Mouse (Mus musculus): ENCODE measurements around the gene Dst. TPM values are rescaled to one million over a fixed set of nuclear protein-coding genes. Genes with fewer than 3 reads are reported as not detected.
A peak's percentile ranks its signal among the peaks of the same experiment; 100 is the strongest.

The Dst gene
- polyA plus RNA-seq, 1 experiment = 9.5 TPM

DNA sequence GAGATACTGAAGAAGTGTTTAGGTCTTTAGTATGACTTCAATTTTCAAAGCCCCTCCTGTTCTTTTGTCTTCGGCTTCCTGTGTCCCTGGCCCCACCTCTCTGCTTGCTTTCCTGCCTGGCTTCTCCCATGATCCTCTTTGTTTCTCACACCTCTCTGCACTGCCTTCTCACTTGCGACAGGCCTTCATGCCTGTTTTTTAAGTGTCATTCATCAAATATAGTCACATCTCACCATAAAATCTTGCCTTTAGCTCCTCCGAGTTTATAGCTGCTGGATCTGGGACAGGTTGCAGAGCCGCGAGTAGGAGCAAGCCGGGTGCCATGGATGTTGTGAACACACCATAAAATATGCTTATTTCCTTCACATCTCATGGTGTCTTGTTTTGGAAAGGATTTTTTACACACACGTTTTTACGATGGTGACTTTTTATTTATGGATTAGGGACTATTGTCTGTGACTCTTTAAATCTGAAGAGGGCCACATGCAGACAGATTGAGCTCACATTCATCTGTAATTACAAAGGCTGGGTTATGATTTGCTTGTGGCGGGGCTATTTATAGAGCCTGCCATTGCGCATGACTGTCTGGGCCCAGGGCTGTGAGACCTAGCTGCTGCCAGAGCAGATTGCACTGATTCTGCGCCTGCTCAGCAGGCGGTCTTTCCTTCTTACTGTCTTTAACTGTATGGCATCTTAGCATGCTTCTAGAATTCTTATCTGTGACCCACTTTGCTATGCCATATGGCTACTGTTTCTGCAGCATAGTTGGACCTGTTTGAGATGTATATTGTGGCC lies 38.8 kb downstream of the Dst start:
- 76% methylated on average over 12 of the region's 12 CpGs for WGBS
- Histone ChIP-seq H3K4me1 (ENCODE audit: control insufficient read depth, insufficient read depth, low read length) (no peaks in the 10 kb centered on the region), H3K27ac (ENCODE audit: control insufficient read depth, insufficient read depth, low read depth, low read length, poor library complexity) (no peak overlapping the region), H3K4me3 (replicated peaks; ENCODE audit: control insufficient read depth, low read depth, low read length) (no peak overlapping the region)
- TF ChIP-seq POLR2A (IDR thresholded peaks at IDR 0.05; ENCODE audit: borderline replicate concordance, control insufficient read depth, low read depth, low read length) = no peak
- TF ChIP-seq CTCF (IDR thresholded peaks at IDR 0.05; ENCODE audit: control insufficient read depth, insufficient read depth, low read length) = no peak

DNA sequence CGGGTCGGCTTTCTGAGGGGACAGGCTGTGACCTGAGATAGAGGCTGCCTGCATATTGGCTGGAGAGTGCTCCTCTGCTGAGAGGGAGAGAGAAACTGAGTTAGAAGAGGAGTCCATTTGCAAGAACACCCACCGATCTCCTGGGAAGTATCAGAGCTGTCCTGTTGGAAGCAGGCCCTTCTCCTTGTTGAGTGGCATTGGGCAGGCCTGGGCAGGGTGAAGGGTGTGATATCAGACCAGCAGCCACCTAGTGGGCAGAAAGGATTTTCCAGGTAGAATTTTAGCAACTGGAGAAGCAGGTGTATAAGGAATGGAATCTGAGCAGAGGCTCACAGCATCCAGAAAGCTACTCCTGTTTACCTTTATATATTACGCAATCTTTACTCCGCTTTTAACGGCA lies 39.8 kb downstream of the Dst start:
- WGBS = 84% methylated on average over 6 of the region's 6 CpGs
- Histone ChIP-seq H3K27ac (ENCODE audit: control insufficient read depth, insufficient read depth, low read depth, low read length, poor library complexity) (no peak overlapping the region), H3K4me3 (replicated peaks; ENCODE audit: control insufficient read depth, low read depth, low read length) (no peak overlapping the region), H3K4me1 (ENCODE audit: control insufficient read depth, insufficient read depth, low read length) (no peaks in the 10 kb centered on the region)
- TF ChIP-seq CTCF (IDR thresholded peaks at IDR 0.05; ENCODE audit: control insufficient read depth, insufficient read depth, low read length) = no peak
- no peak for TF ChIP-seq POLR2A (IDR thresholded peaks at IDR 0.05; ENCODE audit: borderline replicate concordance, control insufficient read depth, low read depth, low read length)

DNA sequence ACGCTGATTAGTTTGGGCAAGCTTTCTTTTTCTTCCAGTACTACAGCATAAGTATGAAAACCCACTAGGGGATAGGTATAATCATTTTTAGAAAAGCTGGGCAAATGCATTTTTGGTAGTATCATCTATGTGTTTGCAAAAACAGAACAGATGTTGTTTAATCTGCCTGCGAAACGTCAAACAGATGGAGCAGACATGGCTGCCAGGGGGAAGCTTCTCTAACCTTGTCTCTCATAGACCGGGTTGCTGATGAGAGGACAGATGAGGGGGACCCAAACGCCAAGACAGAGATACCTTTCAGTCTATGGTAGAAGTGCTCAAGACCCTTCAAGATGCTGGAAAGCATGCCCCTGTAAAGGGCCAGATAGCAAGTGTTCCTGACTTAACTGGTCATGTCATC lies 40.5 kb downstream of the Dst start:
- TF ChIP-seq CTCF (IDR thresholded peaks at IDR 0.05; ENCODE audit: control insufficient read depth, insufficient read depth, low read length) (no peak), POLR2A (IDR thresholded peaks at IDR 0.05; ENCODE audit: borderline replicate concordance, control insufficient read depth, low read depth, low read length) (no peak)
- Histone ChIP-seq H3K4me1 (ENCODE audit: control insufficient read depth, insufficient read depth, low read length) (no peaks in the 10 kb centered on the region), H3K4me3 (replicated peaks; ENCODE audit: control insufficient read depth, low read depth, low read length) (no peak overlapping the region), H3K27ac (ENCODE audit: control insufficient read depth, insufficient read depth, low read depth, low read length, poor library complexity) (no peak overlapping the region)
- 76% methylated on average over 5 of the region's 5 CpGs for whole genome bisulfite sequencing

DNA sequence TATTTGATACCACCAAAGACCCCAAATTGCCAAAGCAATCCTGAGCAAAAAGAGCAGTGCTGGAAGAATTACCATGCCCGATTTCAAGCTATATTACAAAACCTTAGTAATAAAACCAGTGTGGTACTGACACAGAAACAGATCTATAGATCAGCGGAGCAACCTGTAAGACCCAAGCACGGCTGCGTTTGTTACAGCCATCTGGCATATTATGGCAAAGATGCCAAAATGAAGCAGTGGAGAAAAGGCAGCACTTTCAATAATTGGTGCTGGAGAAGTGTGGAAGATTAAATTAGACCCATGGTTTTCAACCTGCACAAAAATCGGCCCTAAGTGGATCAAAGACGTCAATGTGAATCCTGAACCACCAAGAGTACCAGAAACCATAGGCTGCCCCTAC lies 47.6 kb downstream of the Dst start:
- no peaks in the 10 kb centered on the region for H3K4me1 ChIP-seq (ENCODE audit: control insufficient read depth, insufficient read depth, low read length)
- H3K4me3 ChIP-seq (replicated peaks; ENCODE audit: control insufficient read depth, low read depth, low read length) = no peak overlapping the region
- TF ChIP-seq POLR2A (IDR thresholded peaks at IDR 0.05; ENCODE audit: borderline replicate concordance, control insufficient read depth, low read depth, low read length) (no peak), CTCF (IDR thresholded peaks at IDR 0.05; ENCODE audit: control insufficient read depth, insufficient read depth, low read length) (no peak)
- H3K27ac ChIP-seq (ENCODE audit: control insufficient read depth, insufficient read depth, low read depth, low read length, poor library complexity) = no peak overlapping the region
- 91% methylated on average over 6 of the region's 6 CpGs for WGBS

DNA sequence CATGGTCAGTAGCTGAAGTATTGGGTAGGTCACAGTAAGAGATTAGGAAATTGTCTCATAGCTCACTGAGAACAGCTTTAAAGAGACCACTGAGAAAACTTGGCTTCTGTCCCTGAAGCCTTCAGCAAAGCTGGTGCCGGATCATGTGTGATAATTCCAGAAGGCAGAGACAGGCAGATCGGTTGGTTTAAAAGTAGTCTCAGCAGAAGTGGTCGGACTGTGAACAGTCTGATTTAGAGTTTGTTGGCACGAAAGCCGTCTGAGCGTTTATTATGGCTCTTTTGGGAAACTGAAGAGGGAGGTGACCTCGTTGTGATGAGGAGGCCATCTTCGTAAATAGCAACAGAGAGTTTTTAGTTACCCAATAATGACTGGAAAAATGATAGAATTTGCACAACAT lies 52.4 kb downstream of the Dst start:
- no peak overlapping the region for H3K4me3 ChIP-seq (replicated peaks; ENCODE audit: control insufficient read depth, low read depth, low read length)
- no peak overlapping the region for H3K27ac ChIP-seq (ENCODE audit: control insufficient read depth, insufficient read depth, low read depth, low read length, poor library complexity)
- no peaks in the 10 kb centered on the region for H3K4me1 ChIP-seq (ENCODE audit: control insufficient read depth, insufficient read depth, low read length)
- TF ChIP-seq POLR2A (IDR thresholded peaks at IDR 0.05; ENCODE audit: borderline replicate concordance, control insufficient read depth, low read depth, low read length) (no peak), CTCF (IDR thresholded peaks at IDR 0.05; ENCODE audit: control insufficient read depth, insufficient read depth, low read length) (no peak)
- WGBS = 84% methylated on average over 8 of the region's 8 CpGs

DNA sequence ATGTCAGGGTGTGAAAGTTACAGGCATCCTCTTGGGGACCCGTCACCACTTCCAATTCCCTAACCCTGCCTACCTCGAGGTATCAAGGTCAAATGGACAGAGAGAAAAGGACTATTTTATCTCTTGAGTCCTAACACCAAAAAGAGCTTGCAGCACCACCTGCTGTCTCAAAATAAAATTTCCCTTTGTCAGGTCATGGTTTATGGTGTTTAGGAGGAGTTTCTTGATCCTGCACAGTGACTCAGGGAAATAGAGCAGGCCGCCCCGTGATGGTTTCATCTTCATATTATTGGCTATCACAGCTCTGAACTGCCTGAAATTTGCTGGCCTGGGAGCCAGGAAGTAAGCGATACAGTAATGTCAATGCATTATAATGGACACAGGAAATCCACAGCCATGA lies 56.6 kb downstream of the Dst start:
- Histone ChIP-seq H3K4me3 (replicated peaks; ENCODE audit: control insufficient read depth, low read depth, low read length) (no peak overlapping the region), H3K4me1 (ENCODE audit: control insufficient read depth, insufficient read depth, low read length) (no peaks in the 10 kb centered on the region), H3K27ac (ENCODE audit: control insufficient read depth, insufficient read depth, low read depth, low read length, poor library complexity) (no peak overlapping the region)
- WGBS = 18% methylated on average over 5 of the region's 5 CpGs
- TF ChIP-seq CTCF (IDR thresholded peaks at IDR 0.05; ENCODE audit: control insufficient read depth, insufficient read depth, low read length) (0 out of 2 replicates have a peak, but pooled peaks have one; percentile 14), POLR2A (IDR thresholded peaks at IDR 0.05; ENCODE audit: borderline replicate concordance, control insufficient read depth, low read depth, low read length) (no peak)

DNA sequence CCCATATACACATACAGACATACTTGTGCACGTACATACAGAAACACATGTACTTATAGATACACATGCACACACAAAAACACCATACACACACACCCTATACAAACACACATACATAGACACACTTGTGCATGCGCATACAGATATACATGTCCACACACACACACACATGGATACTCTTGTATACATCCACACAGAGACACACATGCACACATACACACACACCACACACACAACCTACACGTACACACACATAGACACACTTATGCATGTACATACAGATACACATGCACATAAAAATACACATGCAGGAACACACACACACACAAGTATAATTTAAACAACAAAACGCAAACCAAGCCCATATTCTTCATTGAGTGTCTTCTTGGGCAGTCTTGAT lies 57.8 kb downstream of the Dst start:
- no peak overlapping the region for H3K27ac ChIP-seq (ENCODE audit: control insufficient read depth, insufficient read depth, low read depth, low read length, poor library complexity)
- no peak overlapping the region for H3K4me3 ChIP-seq (replicated peaks; ENCODE audit: control insufficient read depth, low read depth, low read length)
- no peaks in the 10 kb centered on the region for H3K4me1 ChIP-seq (ENCODE audit: control insufficient read depth, insufficient read depth, low read length)
- TF ChIP-seq POLR2A (IDR thresholded peaks at IDR 0.05; ENCODE audit: borderline replicate concordance, control insufficient read depth, low read depth, low read length) (no peak), CTCF (IDR thresholded peaks at IDR 0.05; ENCODE audit: control insufficient read depth, insufficient read depth, low read length) (no peak)
- 76% methylated on average over 4 of the region's 4 CpGs for WGBS

DNA sequence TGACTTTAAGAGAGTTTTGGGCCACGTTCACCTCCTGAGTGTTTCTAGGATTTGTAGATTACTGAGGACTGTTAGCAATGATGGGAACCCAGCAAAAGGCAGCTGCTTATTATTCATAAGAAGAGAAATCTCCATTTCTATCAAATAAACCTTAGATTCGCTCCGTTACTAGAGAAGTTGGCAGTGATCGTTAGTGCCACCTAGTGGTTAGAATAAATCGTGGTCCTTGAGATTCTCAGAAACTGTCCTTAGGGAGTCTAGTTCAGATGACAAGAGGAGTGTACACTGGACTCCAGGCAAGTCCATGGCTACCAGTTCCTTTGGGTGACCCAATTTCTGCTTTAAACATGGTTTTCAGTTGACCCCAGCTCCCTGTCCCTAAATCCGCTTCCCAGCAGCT lies 58.3 kb downstream of the Dst start:
- WGBS = 21% methylated on average over 6 of the region's 6 CpGs
- Histone ChIP-seq H3K4me3 (replicated peaks; ENCODE audit: control insufficient read depth, low read depth, low read length) (no peak overlapping the region), H3K4me1 (ENCODE audit: control insufficient read depth, insufficient read depth, low read length) (no peaks in the 10 kb centered on the region), H3K27ac (ENCODE audit: control insufficient read depth, insufficient read depth, low read depth, low read length, poor library complexity) (no peak overlapping the region)
- no peak for TF ChIP-seq POLR2A (IDR thresholded peaks at IDR 0.05; ENCODE audit: borderline replicate concordance, control insufficient read depth, low read depth, low read length)
- TF ChIP-seq CTCF (IDR thresholded peaks at IDR 0.05; ENCODE audit: control insufficient read depth, insufficient read depth, low read length) = no peak
